Mouse (Mus musculus): ENCODE data around the gene Pitpnm1. TPM values are rescaled to one million over a fixed set of nuclear protein-coding genes. Genes with fewer than 3 reads are reported as not detected.
A peak's percentile ranks its signal among the peaks of the same experiment; 100 is the strongest.

Gene Pitpnm1
- total RNA-seq, 2 experiments from 2014 or later: 169 to 174 TPM

DNA sequence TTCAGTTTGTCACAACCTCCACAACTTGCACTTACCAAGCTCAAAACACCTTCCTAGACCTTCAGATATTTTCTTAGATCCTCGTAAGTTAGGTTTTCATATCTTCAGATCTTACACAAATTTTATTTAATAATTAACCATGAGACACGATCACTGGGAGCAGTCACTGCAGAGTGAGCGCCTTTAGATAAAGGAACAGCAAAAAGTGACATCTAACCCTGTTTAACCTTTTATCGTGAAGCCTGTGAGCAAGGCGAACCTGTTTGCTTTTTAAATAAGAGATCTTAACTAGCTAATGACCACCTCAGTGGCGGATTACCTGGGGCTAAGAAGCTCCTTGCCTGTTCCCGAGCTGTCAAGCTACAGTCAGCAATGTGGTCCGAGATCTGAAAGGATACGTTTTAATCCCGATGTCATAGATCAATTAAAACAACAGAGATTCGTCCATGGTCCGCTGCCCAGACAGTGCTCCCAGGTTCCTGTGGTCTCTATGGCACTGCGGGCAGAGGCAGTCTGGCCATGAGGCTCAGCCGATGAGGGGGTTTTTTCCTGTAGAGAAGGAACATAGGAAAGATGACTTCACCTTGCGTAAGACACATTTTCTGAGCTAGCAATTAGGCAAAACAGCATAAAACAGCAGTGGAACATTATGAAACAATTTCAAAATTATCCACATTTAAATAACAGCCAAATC, 30.9 kb upstream of the Pitpnm1 start:
- DNase-seq: no peak

DNA sequence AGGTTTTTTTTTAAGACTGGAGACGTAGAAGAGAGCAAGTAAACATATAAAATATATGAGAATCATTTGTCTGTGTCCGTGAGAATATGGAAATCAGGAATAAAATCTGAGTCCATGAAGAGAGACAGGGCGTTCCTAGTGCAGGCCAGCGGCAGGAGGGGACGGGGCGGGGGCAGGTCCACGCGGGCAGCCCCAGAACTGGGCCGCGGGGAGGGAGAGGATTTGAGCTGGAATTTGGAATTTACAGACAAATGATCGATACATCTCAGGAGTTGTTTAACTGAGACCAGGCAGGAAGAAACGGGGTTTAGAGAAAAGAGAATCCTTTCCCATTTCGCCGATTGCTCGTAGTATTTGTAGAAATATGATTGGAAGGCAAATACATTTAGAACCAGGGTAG, 29.5 kb upstream of the Pitpnm1 start:
- no peak for DNase-seq

DNA sequence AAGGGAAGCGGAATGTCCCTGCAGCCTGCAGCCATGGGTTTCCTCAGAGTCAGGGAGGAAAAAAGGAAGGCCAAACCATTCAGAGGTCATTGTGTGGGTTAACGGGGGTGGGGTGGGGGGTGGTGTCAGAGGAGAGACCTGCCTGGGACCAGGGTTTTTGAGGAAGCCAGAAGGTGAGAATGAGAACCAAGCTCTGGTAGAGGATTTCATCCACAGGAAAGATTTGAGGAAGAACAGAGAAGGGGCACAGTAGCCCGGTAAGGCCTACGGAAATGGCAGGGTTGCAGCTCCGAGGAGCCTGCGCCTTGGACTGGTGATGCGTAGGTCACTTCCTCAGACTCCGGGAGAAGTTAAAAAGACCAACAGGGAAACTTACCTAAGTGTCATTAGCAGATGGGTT, 29.0 kb upstream of the Pitpnm1 start:
- no peak for DNase-seq

DNA sequence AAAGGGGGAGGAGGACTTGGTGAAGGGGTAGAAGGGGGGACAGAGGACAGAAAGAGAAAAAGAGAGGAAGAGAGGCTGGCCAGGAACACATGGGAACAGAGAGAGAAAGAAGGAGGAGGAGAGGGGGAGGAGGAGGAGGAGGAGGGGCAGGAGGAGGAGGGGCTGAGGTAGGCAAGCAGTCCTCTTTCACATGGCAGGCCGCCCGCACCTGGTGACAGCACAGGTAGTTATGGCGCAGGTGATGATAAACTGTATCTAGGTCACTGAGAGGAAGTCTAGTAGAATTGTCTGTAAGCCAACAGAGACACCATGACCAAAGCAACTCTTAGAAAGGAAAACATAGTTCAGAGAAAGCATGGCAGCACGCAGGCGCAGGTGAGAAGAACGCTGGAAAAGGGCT, 28.4 kb upstream of the Pitpnm1 start:
- no peak for DNase-seq

DNA sequence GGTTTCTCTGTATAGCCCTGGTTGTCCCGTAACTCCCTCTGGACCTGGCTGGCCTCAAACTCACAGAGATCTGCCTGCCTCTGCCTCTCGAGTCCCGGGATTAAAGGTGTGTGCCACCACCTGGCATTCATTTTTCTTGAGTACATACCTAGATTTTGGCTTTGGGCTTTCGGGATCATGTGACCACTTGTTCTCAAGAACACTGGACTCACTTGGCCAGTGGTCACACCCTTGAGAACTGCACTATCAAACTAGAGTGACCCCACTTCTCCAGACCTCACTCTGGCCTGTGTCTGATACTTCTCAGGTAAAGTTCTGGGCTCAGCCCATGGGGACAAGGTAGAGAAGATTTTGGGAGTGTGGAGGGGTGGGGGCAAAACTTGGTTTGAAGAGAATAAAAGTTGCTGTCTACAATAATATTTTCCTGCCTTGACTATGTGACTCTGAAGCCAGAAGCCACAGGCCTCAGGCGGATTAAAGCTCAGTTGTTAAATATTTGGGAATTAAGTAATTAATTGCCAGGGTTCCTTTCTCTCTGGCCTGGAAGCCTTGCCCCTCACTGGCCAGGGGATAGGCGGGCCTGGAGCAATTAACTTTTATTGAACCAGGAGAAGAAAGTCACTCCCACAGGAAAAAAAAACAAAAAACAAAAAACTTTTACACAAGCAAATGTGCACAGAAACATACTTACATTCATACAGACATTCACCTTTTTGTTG, 26.9 kb upstream of the Pitpnm1 start:
- DNase-seq: no peak

DNA sequence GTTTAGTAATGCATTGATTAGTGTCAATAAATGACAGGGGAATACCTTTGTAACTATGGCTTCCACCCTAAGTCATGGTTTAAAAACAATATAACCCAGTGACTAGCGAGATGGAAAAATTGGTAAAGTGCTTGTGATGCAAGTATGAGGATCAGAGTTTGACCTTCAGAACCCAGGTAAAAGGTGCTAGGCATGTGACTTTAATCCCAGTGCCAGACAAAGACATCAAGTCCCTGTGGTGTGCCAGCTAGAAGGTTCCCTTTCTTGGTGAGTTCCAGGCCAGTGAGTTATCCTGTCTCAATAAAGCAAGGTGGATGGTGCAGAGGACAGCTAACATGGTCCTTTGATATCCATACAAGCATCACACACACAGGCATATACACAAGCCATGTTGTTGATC, 24.3 kb upstream of the Pitpnm1 start:
- no peak for DNase-seq

DNA sequence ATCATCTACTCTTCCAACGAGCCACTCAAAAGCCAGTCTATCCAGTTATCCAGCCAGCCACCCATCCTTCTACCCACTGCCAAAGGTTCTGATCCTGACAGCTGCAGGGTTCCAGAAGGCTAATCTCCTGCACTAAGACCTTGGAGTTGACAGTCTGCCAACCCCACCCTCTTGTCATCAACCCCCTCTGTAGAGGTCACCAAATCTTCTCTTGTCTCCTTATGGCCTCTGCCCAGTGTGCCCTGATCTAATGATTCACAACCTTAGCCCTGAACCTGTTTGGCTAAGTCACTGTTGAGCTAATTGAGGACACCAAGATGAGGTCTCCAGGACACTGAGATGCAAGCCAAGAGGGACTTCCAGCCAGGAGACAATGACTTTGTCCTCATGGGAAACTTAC, 20.2 kb upstream of the Pitpnm1 start:
- DNase-seq: no peak

DNA sequence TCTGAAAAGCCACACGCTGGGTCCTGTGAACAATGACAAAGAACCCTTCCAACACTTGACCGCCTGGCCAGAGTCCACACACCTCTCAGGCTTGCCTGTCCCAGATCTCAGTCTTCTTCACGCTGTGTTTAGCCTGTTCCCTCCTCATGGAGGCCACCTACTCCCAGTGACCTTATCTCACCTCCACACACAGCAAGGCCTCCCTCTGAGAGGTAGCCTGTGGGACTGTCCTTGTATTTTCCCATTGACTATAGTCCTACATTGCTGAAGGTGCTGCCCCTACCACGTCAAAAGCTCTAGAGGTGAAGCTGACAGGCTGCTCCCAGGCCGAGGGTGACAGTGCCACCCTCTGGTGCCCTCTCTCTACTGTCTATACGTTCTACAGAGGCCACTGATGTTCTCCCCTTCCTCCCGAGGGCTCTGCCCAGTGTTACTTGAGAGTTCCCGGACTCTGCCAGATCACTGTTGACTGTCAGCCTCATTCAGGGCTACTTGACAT, 19.2 kb upstream of the Pitpnm1 start:
- no peak for DNase-seq

DNA sequence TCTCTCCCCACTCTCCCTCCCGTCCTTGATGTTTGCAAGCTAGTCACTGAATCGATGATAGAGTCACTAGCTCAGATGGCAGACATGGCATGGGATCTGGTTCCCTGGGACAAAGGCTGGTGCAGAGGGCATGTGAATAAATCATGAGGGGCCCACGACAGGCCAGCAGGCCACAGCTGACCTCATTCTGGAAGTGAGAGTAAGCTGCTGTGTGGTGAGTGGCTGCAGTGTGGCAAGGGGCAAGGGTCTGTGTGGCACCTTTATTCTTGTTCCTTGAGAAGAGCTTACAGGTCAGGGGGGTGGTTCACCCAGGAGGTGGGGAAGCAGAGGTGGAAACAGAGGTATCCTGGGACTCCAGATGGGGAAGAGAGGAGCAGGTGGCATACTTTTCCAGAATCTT, 18.4 kb upstream of the Pitpnm1 start, which contains the start of gene Cabp2:
Gene Cabp2, plus strand, starts transcription at position 185 of the 400 bp plus-strand sequence.
- DNase-seq: no peak

DNA sequence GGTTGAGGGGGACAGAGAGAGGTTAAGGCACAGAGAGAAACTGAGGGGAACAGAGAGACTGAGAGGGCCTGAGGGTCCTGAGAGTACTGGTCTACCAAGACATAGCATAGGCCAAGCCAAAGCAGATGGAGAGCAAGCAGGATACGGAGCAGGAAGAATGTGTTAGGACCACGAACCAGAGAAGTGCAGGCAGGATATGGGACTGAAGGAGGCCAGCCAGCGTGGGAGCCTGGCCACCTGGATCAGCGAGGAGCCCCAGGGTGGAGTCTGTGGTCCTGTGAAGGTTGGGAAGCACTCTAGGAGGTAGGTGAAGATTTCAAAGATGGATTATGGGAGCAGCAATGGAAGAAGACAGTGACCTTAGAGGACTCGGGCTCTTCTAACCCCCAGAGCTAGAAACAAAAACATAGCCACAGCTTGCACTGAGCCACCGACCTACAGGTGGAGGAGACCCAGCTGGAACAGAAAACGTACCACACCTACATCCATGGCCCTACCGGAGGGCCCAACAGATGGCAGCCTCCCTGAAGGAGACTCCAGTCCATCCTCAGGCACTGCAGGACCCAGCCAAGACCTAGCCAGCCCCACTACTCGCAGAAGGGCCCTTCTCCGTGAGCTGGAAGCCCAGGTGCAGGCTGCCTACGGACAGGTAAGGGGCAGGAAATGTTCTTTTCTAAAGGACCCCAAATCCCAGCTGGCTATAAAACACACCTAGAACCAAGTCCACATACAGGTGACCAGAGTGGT, 17.4 kb upstream of the Pitpnm1 start:
- no peak for DNase-seq

DNA sequence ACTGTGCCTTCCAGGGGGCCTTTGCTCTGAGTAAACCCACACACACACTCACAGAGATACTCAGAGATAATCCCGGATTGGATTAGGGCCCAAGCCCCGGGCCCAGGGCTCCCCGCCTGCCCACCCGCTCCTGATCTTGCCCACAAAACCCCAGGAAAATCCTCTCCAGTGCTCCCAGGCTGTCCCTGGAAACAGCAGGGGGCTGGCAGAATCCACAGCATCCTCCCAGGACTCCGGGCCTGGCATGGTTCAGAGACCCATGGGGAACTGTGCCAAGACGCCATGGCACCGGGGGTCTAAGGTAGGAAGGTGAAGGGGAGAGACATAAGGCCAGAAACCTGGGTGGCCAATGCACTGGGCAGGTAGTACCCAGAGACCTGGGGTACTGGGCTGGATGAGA, 16.5 kb upstream of the Pitpnm1 start:
- no peak for DNase-seq

DNA sequence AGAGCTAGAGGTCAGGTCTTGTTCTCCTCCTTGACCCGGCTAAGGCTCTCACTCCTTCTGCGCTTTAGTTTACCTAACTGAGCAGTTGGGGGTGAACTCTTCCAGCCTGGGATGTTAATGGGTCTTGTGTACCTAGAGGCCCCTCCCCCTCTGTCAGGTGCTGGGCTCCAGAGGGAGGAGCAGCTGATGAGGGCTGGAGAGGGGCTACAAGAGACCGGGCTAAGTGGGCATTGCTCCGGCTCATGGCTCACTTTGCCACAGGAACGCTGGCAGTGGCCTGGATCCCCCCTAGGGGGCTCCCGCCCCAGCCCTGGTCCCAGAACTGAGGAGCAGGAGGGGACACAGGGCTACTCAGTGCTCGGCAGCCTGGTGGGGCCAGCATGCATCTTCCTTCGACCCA, 16.0 kb upstream of the Pitpnm1 start:
- DNase-seq: no peak

DNA sequence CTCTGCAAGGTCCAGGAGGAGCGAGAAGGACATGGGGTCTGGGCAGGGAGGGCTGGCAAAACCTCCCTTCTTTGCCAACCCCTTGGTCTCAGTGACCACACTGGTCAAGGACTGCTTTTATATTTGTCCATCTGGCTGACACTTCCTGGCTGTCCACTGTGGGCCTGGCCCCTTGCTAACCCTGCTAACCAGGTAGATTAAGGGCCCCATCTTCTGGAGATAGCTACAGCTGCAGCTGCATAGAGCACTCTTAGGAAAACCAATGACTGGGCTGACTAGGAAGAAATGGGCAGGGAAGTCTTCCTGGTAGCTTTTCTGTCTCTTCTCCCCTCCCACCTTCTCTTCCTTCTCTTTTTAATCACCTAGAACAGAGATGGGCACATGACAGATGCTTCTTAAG, 14.8 kb upstream of the Pitpnm1 start:
- no peak for DNase-seq

DNA sequence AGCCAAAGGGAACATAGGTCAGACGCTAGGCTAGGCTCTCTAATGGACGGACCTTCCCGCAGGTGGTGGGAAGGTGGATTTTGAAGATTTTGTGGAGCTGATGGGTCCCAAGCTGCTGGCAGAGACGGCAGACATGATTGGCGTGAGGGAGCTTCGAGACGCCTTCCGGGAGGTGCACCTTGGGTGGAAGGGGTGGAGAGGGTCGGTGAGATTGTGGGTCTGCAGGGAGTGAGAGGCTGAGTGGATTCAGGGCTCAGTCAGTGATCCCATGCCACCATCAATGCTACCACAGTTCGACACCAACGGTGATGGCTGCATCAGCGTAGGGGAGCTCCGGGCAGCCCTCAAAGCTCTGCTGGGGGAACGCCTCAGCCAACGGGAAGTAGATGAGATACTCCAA, 13.6 kb upstream of the Pitpnm1 start:
- no peak for DNase-seq

DNA sequence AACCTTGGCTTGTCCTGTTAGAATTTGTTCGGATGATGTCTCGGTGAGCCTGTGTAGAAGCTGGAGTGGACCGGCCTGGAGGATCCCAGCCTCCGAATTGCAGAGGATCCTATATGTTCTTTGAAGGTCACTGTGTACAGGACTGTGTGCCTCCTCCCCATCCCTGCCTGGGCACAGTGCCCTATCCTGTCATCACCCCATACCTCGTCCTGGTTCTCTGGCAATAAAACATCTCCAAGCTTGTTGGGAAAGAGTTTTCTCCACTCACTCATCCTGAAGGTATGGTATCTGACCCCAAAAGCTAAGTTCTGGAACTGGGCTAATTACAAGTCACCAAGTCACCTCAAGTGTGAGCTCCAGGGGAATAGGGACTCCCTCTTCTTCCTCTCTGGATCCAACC, 12.7 kb upstream of the Pitpnm1 start:
- DNase-seq: no peak

DNA sequence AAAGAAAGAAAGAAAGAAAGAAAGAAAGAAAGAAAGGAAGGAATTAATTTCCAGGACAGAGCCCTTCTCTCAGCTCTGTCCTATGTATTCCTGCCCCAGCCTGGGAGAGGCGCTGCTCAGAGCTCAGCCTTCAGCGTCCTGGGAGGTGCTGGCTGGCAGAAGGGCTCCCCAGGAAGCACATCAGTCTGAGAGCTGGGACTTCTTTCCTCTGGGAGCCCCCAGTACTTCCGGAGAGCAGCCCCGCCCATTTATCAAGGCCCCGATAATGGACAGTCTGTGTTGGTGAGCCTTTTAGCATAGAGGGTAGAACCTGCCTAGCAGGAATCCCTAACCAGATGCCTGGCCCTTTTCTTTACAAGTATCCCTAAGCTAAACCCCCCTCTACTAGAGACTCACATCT, 11.7 kb upstream of the Pitpnm1 start:
- no peak for DNase-seq

DNA sequence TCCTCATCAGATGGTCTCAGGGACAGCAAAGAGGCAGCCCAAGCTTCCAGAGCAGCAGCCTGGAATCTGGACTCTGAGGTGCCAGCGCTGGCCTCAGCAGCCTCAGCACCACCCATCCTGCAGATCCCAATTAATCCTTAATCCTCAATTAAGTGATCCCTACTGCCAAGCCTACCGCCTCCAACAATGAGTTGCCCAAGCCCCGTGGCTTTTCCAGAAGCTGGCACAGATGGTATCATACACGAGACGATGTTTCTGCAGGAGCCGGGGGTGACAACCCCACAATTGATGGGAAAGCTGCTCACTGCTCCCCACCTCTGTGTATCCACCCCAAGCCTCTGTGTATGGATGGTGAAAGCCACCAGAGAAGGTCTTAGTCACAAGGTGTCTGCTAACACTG, 10.7 kb upstream of the Pitpnm1 start:
- peak in 1 of 2 experiments; percentile 39 for DNase-seq

DNA sequence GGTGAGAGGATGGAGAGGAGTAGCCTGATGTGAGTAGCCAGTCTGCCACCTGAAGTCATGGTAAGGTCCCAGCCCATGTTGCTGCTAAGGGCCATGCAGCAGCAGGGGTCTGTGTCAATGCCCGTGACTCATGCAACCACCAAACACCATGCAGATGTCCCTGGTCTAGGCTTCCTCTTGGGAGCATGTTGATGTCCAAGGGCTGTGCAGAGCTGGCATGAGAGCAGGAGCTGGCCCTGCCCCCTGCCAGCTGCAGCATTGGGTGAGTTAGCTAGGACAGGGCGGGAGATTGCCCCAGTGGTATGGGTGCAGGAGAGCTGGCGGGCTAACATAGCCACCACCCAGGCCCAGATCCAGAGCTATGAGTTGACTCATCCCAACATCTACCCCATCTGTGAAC, 9.4 kb upstream of the Pitpnm1 start:
- no peak for DNase-seq

DNA sequence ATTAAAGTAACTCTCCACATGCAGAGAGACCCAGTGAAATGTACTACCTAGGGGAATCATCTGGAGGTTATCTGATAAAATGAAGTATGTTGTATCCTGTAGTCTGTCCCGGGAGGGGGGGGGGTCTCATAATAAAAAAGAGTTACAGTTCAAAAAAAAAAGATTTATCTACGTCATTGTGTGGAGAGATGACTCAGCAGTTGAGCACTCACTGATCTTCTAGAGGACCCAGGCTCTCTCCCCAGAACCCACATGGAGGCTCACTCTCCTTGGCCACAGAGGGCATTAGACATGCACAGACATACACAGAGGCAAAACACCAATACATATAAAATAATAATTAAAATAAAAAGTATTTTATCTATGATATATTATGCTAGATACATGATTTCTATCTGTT, 8.4 kb upstream of the Pitpnm1 start:
- no peak for DNase-seq

DNA sequence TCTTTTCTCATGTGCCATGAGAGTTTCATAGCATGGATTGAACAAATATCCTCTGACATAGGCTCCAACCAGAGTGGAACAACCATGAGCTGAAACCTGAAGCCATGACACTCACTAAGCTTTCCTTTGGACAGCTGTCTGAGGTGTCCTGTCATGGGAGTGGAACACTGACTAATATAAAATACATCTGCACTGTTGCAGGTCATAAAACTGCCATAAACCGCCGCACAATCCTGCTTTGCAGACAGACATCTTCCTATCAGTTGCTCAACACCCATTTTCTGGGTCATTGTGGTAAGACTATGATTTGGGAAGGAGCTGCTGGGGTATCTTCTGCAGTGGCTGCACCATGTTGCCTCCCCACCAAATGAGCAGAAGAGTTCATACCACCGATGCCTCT, 7.0 kb upstream of the Pitpnm1 start:
- no peak for DNase-seq

DNA sequence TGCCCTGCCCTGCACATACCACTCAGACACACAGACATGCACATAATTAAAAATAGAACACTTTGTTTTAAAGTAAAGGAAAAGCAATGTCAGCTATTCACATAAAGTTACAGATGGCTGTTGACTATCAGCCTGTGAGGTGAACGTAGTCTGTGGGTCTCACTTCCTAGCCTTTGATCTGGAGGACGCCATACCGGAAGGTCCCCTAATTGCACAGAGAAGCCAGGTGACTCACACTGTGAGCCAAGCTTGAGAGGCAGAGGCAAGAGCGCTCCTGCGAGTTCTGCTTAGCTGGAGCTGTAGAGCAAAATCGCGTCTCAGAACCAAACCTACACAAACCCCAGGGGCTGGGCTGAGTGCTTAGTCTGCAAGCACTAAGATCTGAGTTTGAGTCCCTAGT, 6.0 kb upstream of the Pitpnm1 start:
- DNase-seq: no peak

DNA sequence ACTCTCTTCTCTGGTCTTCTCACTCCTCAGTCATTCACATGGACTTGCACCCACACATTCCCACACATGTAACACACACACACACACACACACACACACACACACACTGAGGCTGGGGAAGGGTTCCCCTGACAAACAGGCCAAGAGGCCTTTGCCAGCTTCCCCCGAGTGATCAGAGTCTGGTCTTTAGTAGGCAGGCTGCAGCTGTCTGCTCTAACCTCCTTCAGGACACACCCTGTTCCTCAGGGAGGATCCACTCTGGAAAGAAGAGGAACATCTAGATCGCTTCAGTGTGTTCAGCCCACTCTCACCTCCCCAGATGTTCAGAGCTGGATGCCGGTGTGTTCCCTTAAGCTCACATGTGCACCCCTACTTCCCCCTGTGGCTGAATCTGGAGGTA, 5.5 kb upstream of the Pitpnm1 start:
- no peak for DNase-seq

DNA sequence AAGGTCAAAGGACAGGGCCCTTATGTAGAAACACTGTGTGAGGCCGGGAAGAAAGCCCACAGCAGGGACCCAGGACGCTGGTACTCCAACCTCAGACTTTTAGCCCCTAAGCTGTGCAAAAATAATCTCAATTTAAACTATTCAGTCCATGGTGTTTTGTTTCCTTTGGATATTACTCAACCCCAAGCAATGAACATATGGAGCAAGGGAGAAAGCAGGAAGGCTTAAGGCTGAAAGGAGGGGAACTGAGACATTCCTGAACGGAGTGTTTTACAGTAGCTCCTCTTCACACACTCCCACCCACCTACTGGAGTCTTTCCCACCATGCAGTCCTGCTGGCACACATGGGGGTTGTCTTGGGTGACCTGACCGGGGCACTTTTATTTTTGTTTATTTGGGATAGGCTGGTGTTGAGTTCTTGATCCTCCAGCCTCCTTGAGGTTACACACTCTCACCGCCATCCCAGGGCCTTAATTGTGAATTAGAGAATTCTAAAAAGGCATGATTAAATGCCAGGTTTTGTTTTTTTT, 5.0 kb upstream of the Pitpnm1 start:
- no peak for DNase-seq
